Mouse (Mus musculus): ENCODE data around the gene Slc35b3. TPM values are rescaled to one million over a fixed set of nuclear protein-coding genes. Genes with fewer than 3 reads are reported as not detected.

Slc35b3 gene
- polyA plus RNA-seq, 1 experiment from 2014 or later = 23.6 TPM

DNA sequence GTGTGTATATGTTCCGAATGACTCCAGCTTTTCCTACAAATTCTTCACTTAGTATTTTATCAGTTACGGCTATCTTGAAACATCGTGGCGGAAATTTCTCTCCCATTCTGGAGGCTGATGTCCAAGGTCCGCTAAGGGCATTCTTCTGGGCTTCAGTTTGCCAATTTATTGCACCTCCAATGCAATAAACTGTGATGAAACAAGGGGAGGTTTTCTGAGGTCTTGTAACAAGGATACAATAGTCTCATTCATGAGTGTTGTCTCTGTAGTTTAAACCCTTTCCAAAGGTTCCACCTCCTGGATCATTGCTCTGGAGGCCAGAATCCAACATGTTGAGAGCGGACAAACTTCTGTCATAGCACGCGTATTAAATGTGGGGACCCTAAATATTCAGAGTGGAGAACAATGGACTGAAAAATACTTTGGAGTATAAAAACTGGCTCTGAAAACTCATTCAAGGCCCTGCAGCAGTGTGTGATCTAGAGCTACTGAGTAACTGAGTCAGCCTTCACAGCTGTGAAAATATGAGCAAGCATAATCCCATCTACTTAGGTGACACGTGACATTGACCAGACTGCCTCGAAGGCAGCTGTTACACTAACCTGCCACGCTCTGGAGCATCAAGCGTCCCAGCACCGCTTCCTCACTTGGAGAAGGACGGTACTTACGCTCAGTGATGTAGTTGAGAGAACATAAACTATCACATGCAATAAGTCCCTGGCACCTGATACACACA lies 30.7 kb downstream of the Slc35b3 start:
- peaks cover 40% of the 10 kb centered on the region for H3K36me3 ChIP-seq (replicated peaks)
- H3K4me3 ChIP-seq = no peak overlapping the region
- peaks cover 5% of the 10 kb centered on the region; the same call in 1 of the 2 replicates for H3K4me1 ChIP-seq
- no peaks in the 10 kb centered on the region for H3K9me3 ChIP-seq
- DNase-seq (ENCODE audit: extremely low spot score, low spot score) = no peak
- 96% methylated on average over 15 of the region's 15 CpGs for WGBS
- H3K27ac ChIP-seq = no peak overlapping the region
- no peaks in the 10 kb centered on the region for H3K27me3 ChIP-seq (ENCODE audit: poor library complexity, severe bottlenecking)

DNA sequence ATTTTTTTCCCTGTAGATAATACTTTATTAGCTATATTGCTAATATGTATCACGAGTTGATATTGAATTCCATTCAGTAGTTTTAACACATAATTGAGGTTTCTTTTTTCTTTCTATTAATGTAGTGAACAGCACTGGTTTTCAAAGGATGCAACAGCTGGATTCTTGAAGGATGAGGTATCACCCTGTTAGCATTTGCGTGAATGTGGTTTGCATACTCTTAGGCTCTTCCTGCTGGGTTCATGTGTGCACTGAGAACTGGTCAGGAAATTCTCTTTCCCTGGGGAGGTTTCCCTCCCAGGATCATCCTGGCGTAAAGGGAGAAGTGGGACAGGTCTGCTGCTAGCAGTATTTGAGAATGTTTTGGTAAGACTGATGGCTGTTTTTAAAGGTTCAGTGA lies 38.0 kb downstream of the Slc35b3 start:
- WGBS = 78% methylated on average over 3 of the region's 3 CpGs

DNA sequence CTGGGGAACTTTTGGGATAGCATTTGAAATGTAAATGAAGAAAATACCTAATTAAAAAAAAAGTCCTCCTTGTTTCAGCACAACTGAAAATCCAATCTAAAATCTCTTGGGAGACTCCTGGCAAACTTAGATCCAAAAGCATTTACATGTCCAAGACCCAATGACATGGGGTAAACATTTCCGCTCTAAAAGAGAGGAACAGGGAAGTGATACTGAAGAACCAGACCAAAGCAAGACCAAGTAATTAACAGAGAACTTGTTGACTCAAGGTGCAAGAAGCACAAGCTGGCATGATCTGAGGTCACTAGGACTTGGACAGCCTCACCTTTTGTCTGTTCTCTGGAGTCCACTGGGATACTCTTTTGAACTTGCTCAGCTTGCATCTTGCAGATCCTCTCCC lies 39.4 kb downstream of the Slc35b3 start:
- Histone ChIP-seq H3K27ac (no peak overlapping the region), H3K36me3 (replicated peaks) (no peaks in the 10 kb centered on the region), H3K4me3 (no peak overlapping the region), H3K27me3 (ENCODE audit: poor library complexity, severe bottlenecking) (no peaks in the 10 kb centered on the region), H3K9me3 (no peaks in the 10 kb centered on the region), H3K4me1 (peaks cover 7% of the 10 kb centered on the region; the same call in 1 of the 2 replicates)
- 84% methylated on average over 1 of the region's 1 CpGs for WGBS
- no peak for DNase-seq (ENCODE audit: extremely low spot score, low spot score)

More for the DNA sequence above, 38.0 kb downstream of the Slc35b3 start:
- no peak overlapping the region for H3K27ac ChIP-seq
- peaks cover 9% of the 10 kb centered on the region; the same call in 1 of the 2 replicates for H3K4me1 ChIP-seq
- no peaks in the 10 kb centered on the region for H3K27me3 ChIP-seq (ENCODE audit: poor library complexity, severe bottlenecking)
- H3K36me3 ChIP-seq (replicated peaks) = no peaks in the 10 kb centered on the region
- no peak overlapping the region for H3K4me3 ChIP-seq
- no peaks in the 10 kb centered on the region for H3K9me3 ChIP-seq
- no peak for DNase-seq (ENCODE audit: extremely low spot score, low spot score)

DNA sequence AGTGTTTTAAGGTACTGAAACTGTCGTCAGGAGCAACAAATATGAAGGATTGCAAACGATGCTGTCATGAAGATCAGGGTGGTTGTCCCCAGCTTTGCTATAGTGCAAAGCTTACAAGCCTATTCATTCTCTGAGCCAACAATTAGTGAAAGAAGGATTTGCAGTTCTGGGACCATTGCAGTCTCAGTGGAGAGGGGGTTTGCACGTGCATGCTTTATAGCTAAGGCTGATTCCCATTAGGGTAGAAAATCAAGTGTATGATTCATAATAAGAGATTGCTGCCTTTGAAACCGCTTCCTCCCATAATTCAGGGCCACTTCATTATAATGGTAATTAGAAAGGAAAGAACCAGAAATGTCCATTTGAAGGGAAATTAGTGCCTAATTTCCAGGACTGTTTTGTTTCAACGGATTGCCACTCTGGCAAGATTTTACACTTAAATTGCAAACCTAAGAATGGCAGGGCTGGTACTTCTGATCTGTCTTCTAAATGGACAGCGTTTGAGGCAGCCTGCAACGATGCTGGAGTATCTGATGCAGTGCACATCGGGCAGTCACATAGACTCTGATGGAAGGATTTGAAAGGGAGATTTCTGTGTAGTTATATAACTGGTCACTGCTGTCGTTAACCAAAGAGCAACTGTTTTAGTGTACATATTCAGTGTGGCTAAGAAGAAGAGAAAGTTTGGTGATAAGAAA lies 42.3 kb downstream of the Slc35b3 start:
- Histone ChIP-seq H3K36me3 (replicated peaks) (no peaks in the 10 kb centered on the region), H3K27ac (no peak overlapping the region), H3K9me3 (no peaks in the 10 kb centered on the region), H3K4me3 (no peak overlapping the region), H3K4me1 (peaks cover 7% of the 10 kb centered on the region; the same call in 1 of the 2 replicates), H3K27me3 (ENCODE audit: poor library complexity, severe bottlenecking) (no peaks in the 10 kb centered on the region)
- 73% methylated on average over 9 of the region's 9 CpGs for WGBS
- DNase-seq (ENCODE audit: extremely low spot score, low spot score) = no peak

DNA sequence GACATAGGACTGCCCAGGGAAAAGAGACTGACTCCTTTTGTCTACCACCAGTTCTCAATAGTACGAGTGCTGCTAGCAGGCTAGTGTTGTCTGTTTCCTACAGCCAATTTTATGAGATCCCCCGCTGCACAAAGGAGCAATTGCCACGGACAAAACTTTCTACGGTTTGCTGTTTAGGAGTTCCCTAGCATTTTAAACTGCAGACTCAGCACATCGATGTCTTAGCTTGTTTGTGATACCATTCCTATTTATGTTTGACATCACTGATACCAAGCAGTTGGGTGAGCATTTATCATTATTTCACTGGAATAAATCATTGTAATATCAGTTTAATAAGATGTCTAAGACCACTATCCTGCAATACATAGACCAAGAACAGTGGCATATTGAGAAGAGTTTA lies 43.1 kb downstream of the Slc35b3 start:
- H3K9me3 ChIP-seq = no peaks in the 10 kb centered on the region
- WGBS = 84% methylated on average over 5 of the region's 5 CpGs
- peaks cover 7% of the 10 kb centered on the region; the same call in 1 of the 2 replicates for H3K4me1 ChIP-seq
- no peak overlapping the region for H3K4me3 ChIP-seq
- H3K27me3 ChIP-seq (ENCODE audit: poor library complexity, severe bottlenecking) = no peaks in the 10 kb centered on the region
- H3K27ac ChIP-seq = no peak overlapping the region
- no peaks in the 10 kb centered on the region for H3K36me3 ChIP-seq (replicated peaks)
- DNase-seq (ENCODE audit: extremely low spot score, low spot score) = no peak

DNA sequence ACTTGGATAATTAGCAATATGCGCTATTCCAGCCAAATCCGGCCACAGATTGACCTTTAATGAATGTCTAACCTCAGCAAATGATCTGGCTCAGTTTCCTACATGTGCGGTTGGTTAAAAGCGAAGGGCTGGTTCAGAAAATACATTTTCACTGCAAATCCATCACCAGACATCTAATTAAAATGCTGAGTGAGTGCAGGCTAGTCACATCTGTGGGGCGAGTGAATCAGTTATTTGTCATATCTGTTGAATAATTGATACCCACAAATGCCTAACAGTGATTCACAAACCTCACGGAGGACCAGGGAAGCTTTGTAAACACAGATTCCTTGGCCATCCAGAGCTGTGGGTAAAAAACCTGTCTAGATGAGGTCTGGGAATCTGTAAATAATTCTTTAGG lies 45.9 kb downstream of the Slc35b3 start:
- Histone ChIP-seq H3K4me1 (peaks cover 7% of the 10 kb centered on the region; the same call in 1 of the 2 replicates), H3K27me3 (ENCODE audit: poor library complexity, severe bottlenecking) (no peaks in the 10 kb centered on the region), H3K4me3 (no peak overlapping the region), H3K27ac (no peak overlapping the region), H3K36me3 (replicated peaks) (no peaks in the 10 kb centered on the region), H3K9me3 (no peaks in the 10 kb centered on the region)
- no peak for DNase-seq (ENCODE audit: extremely low spot score, low spot score)
- WGBS = 91% methylated on average over 6 of the region's 6 CpGs

DNA sequence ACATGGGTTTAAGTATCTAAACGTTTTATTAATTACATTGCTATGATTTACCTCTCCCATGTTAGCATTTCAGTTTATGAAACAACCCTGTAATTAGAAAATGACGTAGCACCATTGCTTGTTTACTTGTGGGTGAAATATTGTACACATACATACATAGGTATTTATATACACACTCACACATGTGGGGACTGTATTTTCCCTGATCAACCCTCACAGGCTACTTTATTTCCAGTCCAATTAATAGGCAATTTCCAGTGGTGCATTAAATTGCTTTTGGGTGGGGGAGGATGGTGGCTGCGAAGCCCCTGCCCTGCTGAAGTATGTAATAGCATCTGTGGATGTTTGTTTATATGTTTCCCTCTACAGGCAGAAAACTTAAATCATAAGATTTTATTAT lies 68.3 kb downstream of the Slc35b3 start:
- Histone ChIP-seq H3K9me3 (no peaks in the 10 kb centered on the region), H3K27me3 (ENCODE audit: poor library complexity, severe bottlenecking) (no peaks in the 10 kb centered on the region), H3K4me3 (no peak overlapping the region), H3K4me1 (no peaks in the 10 kb centered on the region), H3K36me3 (replicated peaks) (no peaks in the 10 kb centered on the region), H3K27ac (no peak overlapping the region)
- WGBS = 85% methylated on average over 3 of the region's 3 CpGs
- DNase-seq (ENCODE audit: extremely low spot score, low spot score) = no peak
